Mouse (Mus musculus) forelimb bud, embryonic 11.5 days (tissue): ENCODE data around the gene Auts2.

Experiments
- DNase-seq: peaks from one replicate; pipeline ENCODE4 v3.0.0-alpha.2; 2012; ENCODE audit warnings: low read depth, low spot score

Gene Auts2

DNA sequence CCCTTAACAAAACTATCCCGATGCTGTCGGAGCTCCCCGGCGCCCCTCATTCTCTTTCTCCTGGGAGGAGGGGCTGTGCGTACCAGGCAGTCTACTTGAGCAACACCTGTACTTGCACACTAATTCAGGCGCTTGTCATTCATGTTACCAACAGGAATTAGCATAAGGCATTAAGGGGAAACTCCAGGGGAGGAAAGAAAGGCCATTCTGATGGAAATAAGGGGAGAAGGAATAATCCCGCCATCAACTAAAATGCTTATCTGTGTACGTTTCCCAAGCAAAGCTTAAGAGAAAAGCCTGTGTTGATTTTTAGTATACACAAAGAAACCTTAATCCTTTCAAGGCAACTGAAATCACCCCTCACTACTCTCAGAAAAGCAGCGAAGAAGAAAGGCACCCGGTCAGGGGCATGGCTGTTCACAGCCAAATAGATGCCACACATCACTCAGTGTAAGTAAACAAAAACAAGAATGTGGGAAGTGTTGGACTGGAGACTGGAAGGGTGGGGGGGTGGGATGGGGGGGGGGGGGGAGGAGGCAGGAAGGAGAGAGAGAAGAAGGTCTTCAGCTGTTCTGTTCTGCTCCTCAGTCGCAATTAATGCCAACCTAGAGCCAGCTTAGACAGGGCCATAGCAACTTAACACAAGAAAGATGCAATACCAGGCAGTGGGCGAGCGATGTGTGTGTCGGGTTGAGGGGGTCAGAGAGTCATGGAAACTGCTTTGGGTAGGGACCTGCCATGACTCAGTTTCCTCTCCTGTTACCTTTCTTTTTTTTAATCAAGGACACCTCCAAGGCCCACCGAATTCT is 1011.2 kb downstream of the Auts2 start:
- DNase-seq: no peak

DNA sequence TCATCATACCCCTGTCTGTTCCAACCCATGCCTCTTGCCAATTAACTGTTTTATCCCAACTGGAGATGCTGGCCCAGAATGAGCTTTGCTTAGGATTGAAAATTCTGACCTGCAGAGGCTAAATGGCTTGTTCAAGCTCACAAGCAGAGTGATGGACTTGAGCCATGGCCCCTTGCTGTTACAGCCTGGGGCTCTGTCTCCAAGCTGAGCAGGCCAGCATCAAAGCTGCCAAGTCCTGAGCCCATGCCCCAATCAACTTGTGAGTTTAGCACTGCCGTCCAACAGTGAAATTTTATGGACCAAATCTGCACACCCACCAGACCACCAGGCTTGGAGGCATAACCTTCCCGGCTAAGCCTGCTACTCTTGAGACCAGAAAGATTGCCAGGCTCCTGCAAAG is 1012.3 kb downstream of the Auts2 start:
- DNase-seq: no peak

DNA sequence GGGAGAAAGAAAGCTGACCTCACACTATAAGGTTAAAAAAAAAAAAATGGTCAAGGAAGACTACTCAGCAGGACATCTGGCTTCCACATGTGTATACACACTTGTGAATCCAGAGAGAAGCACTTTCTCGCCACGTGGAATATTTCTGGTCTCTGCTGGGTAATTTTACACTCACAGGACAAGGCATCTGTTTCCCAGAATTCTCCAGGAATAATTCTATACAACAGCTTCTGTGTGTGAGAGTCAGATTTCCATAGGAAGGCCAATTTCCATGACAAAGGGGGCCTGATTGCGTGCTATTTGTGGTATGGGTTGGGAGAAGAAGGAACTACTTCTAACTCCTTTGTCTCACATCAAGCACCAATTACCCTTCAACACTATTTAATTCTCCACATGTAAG is 1016.5 kb downstream of the Auts2 start:
- peak; percentile 79 for DNase-seq

DNA sequence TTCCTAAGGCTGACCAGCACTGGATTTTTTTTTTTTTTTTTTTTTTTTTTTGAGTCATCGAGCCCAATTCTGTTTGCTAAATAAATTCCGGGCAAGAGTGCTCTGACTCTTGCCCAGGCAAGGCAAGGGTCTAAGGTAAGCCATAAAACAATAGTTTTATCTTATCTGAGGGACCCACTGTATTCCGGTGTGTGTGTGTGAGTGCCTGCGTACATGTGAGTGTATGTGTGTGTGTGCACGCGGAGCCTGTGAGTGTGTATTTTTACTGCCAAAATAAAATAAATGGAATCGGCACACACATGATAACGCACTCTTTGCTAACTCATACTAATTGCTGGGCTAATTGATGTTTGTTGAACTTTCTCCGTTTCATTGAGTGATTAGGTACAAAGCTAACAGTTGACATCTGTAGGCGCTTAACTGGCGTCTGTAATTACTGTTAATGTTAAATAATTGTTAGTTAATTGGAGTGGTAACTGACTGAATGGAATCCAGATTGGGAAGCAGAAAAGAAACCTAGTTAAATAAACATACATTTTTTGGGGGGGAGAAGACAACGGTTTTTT is 1018.2 kb downstream of the Auts2 start:
- DNase-seq: no peak

DNA sequence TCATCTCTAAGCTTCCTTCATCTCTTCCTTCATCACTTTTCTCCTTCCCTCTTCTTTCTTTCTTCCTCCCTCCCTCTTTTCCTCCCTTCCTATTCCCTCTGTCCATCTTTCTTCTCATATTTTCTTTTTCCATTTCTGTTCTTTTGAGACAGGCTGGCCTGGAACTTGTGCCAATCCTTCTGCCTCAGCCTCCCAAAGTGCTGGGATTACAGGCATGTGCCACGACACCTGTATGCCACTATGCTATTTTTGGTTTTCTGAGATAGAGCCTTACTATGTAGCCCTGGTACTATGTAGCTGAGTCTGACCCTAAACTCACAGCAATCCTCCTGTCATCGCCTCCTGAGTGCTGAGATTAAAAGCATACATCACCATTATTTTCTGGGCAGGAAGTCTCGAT is 1023.6 kb downstream of the Auts2 start:
- DNase-seq: no peak

DNA sequence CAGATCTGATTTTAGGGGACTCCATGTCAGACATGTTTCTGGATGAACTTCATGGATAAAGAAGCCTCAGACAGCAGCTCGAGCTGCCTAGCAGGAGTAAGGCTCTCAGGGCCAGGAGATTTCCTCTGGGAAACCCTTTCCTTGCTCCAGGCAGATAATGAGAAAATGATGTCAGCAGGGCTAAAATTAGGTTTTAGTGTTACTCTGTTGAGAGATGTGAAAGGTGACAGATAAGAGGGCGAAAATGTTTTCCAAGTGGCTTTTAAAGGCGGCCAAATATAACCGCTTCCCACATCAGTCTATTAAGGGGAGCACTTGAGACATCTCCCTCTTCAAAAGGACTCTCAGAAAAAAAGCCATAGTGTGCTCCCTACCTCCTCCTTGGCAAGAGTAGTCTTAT is 1025.5 kb downstream of the Auts2 start:
- no peak for DNase-seq

DNA sequence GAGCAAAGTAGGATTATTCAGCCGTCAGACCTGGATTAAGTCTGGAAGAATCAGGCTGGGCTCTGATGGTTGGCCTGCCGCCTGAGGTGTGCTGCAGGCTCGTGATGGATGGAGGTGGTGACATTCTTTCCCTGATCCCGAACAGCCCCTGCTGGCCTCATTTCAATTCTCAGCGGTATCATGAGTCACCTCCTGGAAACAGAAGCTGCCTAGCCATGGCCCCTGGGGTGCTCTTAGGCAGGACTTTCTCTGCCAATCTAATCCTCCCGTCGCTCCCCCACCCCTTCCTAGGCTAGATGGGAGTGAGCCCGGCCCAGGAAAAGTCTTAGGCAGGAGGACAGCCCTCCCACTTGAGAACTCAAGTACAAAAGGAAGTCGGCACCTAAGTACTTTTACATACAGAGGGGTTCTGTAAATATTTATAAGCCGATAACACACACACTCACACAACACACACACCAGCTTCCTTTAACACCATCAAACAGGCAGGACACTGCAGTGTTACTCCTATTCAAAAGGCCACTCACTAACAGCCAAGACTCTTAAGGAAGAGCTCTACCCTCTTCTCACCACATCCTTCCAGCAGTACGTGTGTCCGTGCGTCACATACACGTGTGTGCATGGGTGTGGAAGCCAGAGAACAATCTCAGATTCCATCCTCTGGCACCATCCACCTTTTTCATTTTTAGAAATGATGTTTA is 1027.3 kb downstream of the Auts2 start:
- DNase-seq: no peak

DNA sequence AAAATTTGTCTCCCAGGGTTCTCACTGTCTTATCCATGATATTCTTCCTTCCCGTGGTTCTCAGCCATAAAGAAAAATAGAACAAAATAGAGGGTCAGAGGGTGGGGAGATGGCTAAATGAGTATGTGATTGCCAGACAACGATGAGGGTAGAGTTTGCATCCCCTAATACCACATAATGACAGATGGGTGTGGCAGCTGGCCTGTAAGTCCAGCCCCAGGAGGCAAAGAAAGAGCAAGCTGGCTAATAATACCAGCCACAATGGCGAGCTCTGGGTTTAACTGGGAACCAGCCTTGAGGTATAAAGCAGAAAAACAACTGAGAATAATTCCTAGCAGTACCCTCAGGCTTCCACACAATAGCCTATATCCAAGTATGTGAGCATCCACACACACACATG is 1029.4 kb downstream of the Auts2 start:
- no peak for DNase-seq

DNA sequence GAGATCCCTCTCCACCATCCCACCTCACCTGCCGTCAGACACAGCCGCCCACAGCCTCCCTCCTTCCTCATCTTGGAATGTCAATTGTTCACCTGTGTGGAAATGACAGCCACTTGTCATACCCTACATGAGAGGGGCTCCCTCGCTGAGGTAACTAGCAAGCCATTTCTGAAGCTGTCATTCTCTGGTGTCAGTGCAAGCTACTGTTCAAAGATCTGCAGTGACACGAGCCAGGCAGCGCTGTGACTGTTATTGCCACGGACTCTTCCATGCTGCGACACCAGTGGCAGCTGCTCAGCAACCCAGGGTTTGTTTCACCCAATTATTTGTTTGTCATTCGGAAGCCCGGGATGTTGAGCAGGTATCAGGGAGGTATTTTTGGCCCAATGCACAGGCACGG is 1030.5 kb downstream of the Auts2 start:
- DNase-seq: no peak

DNA sequence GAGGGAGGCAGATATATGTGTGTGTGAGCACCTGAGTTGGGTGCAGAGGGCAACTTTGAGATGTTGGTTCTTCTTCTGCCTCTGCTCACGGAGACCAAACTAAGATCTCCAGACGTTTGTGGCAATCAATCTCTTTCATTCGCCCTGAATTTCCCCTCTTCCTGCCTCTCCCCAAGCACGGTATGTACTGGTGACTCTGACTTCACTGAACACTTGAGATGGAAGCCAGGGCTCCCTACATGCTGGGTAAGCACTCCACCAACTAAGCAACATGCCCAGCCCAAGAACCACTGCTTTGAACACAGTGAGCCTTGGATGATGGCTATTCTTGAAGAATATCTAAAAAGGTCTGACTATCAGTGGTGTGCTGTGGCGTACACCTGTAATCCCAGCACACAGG is 1032.5 kb downstream of the Auts2 start:
- no peak for DNase-seq

DNA sequence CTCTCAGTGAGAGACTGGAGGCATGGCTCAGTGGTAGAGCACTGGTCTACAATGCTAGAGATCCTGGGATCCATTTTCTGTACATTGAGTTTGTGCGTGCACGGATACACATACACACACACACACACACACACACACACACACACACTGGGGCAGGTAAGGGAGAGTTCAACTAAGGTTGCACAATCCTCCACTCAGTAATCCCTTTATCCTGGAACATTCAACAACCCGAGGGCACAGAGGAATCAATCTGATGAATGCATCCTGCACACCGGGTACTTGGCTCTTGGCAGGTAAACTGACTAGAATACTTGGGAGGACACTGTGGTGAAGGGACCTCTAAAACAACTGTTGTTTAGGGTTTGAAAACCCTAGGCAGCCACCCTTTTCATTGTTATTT is 1033.8 kb downstream of the Auts2 start:
- DNase-seq: no peak

DNA sequence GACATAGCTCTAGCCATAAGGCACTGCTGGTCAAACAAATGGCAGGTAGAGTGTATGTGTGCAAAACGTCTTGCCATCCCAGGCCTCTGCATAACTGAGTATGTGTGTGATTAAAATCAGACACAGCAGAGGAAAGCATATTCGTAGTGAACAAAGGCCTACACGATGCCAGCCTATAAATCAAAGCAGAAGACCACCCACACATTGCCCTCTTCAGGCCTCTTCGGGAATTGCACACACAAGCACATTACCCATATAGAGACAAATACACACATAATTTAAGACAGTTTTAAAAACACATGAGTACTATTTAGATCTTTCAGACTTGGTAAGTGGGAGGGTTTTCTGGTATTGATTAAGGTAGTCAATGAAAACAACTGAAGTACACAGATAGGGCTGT is 1044.3 kb downstream of the Auts2 start:
- DNase-seq: no peak

DNA sequence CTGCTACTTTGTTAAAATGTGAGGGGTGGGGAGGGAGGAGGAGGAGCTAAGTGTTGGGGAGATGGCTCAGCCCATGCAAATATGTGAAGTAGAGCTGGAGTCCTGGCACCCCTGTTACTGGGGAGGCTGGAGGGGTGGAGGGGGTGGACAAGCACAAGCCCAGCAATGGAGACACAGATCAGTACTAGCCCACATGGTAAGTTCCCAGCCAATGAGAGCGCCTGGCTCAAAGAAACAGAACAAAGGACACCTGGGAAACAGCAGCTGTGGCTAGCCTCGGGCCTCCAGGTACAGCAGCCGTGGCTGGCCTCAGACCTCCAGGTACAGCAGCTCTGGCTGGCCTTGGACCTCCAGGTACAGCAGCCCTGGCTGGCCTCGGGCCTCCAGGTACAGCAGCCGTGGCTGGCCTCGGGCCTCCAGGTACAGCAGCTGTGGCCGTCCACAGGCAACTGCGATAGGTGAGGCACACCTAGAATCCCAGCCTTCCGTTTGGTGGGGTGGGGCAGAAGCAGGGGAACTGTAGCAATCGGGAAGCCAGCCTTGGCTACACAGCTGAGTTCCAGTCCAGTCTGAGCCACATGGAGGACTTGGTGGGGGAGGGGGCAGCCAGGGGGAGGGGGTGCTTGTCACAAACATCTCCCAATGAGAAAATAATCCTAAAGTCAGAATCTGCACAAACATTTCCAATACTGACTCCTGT is 1046.5 kb downstream of the Auts2 start:
- DNase-seq: no peak

DNA sequence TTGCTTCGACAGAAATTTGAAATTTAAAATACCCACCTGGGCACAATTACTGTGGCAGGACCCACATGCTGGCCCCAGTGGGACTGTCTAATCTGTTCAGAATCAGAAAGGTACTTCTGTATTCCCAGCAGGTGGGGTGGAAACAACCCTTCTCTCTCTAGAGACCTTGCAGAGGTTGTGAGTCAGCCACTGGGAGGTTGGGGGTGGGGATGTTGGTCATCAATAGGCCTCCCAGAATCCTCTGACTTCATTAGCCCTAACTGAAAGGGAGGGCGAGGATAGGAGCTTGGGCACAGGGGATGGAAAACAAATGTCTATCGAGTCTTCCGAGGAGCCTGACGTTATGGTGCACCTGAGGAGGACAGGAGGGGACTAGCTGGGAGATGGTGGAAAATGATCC is 1048.6 kb downstream of the Auts2 start:
- DNase-seq: no peak

DNA sequence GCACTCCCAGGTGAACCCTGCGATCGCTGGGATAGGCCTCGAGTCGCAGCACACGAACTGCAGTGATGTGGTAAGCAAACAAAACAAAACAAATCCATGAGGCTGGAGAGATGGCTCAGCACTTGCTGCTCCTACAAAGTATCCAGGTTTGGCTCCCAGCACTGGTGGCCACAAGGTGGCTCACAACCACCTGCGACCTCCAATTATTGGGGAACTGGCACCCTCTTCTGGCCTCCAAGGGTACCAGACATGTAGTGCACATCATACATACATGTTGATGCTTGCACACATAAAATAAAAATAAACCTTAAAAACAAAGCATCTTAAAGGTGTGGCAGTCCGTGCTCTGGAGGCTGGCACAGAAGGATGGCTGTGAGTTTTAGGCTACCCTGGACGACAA is 1050.6 kb downstream of the Auts2 start:
- no peak for DNase-seq

DNA sequence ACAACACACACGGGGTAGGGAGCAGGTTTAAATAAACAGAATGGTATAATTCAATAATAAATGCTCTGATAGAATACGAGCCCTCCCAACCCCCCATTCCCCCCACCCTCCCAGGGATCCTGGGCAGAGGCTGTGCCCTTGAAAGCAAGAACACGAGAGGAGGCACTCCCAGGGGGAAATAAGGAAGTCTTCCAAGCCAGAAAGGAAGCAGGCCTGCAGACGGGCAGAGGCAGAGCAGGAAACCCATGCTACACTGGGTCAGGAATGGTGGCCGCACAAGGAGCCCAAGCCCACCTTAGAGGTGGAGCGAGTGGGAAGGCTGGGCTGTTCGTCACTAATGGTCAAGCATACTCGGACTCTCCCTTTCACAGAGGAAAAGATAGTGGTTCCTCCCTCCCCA is 1051.3 kb downstream of the Auts2 start:
- DNase-seq: no peak

DNA sequence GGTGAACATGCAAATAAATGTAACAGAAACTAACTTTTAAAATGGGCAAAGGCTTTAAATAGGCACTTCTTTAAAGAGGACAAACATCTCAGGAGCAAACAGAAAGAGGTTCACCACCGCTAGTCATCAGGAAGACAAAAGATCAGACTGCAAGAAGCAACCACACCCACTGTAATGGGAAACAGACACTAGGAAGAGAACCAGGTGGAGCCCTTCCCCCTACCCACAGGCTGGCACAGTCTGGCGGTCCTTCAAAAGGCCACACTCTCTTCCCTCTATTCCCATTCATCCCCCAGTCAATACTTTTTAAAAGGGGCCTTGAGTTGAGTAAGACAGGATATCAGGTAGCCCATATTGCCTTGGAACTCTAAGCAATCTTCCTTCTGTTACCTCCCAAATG is 1052.3 kb downstream of the Auts2 start:
- no peak for DNase-seq

DNA sequence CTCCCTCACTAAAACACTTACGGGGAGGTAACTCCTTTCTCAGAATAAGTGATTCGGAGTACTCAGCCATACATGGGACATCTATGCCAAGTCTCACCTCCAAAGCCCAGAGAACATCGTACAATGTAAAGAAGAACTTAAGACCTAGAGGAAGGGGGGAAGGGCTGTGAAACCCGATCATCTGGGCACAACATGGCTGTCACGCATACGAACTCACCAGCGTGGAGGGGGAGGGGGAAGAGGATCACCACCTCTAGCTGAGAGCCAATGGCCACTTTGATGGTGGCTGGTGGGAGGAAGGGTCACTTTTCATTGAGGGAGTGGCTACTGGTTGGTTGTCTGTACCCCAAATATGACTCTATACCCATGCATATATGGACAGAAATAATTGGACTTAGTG is 1053.3 kb downstream of the Auts2 start:
- DNase-seq: no peak

DNA sequence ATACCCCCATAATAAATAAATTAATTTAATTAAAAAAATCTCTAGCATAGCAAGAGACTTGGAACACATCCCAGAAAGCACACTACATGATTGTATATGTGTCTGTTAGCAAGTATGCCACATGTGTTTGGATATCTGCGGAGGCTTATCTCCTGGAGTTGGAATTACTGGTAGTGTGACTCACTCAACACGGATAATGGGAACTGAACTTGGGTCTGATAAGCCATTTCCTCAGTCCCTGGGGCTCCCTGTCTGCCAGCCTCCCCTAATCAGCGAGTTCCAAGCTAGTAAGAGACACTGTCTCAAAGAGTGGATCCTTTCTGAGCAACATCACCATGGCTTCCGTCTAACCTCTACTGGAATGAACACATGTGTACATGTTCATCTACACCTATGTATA is 1056.6 kb downstream of the Auts2 start:
- DNase-seq: no peak

DNA sequence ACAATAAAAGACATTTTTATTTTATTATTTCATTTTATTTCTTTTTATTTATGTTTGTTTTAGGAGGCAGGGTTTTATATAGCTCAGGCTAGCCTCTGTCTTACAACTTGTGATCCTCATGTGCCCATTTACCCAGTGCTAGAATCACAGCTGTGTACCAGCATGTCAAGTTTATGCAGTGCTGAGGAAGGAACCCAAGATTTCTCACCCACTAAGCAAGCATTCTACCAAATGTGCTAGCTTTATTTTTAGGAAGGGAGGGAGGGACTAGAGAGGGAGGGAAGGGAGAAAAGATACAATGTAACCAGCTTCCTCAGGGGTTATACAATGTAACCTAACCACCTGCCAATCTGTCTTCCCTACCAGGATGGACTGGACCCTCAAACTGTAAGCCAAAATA is 1067.9 kb downstream of the Auts2 start:
- no peak for DNase-seq

DNA sequence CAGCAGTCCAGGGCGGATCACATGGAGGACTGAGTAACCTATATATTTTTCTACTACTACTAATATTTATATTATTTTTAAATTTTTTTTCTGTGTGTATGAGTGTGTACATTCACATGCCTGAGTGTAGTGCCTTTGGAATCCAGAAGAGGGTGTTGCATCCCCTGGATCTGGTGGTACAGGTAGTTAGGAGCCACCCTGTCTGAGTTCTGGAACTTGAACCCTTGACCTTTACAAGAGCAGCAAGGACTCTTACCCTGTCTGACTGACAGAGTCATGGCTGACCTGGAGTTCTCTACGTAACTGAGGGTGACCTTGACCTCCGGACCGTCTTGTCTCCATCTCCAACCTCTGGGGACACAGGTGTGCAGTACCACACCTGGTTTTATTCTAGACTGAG is 1074.5 kb downstream of the Auts2 start:
- no peak for DNase-seq

DNA sequence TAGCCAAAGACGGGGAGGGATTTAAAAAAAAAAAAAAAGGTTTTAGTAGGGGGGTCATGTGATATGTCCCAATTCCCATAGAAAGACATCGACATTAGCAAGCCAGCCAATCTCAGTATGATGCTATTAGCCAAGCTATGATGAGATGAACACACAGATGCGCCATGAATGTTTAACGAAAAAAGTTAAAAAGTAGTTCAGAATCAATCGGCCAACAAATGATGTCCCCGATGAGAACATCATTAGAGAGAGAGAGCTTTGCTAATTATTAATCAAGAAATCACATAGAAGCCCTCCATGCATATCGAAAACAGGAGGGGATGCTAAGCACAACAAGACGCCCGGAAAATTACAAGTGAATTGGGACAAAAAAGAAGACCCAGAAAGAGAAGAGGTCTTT is 1077.0 kb downstream of the Auts2 start:
- no peak for DNase-seq

DNA sequence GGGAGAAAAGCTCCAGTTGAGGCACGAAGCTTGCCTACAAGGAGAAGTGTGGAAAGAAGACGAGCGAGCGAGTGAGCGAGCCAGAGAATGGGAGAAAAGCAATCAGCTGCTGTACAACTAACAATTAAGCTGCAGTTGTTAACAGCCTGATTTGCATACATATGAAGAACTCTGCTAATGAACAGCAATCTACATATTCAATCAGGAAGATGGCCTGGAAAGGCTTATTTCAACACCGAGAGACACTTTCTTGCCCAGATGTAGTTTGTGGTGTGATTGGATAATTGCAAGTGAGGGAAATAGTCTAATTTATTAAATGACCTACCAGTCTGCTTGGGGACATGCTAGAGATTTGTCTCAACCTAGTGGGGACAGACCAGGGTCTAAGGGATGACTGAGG is 1079.7 kb downstream of the Auts2 start:
- DNase-seq: no peak
